Mouse (Mus musculus): ENCODE measurements at regions not wholly inside any gene's neighbourhood (a gene's known extent, or its start where the extent isn't known, plus 50 kb on each side); places are given as distances from the start of the nearest gene placed in this dataset.

DNA sequence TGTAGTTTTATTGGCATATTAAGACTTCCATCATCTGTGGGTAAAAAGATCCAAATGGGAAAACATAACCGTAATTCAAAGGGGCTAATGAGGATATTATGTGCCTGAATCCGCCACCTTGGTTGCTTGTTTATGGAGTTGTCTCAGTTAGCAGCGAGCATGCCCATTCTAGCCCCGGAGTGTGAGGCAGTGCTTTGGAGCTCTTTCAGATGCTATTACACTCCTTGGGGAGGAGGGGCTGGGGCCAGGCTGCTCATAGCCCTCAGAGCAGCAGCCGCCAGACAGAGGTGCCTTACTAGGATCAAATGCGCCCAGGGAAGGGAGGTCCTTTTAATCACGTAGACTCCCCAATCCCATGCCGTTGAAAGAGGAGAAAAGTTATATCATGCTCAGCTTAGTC lies 60.9 kb upstream of the Msx2 start:
- no peak for ATAC-seq (ENCODE audit: low read depth)
- Histone ChIP-seq H3K27ac (ENCODE audit: low read length) (no peak overlapping the region), H3K4me3 (ENCODE audit: low read depth, low read length) (no peak overlapping the region), H3K9me3 (replicated peaks; ENCODE audit: control insufficient read depth, low read length) (no peaks in the 10 kb centered on the region), H3K36me3 (ENCODE audit: control insufficient read depth, insufficient read depth) (no peaks in the 10 kb centered on the region), H3K27me3 (ENCODE audit: control insufficient read depth, insufficient read depth, low read depth, low read length) (no peaks in the 10 kb centered on the region), H3K4me2 (ENCODE audit: low read depth, low read length) (no peak overlapping the region), H3K9ac (ENCODE audit: low read depth, low read length) (no peak overlapping the region), H3K4me1 (ENCODE audit: control insufficient read depth, low read depth, low read length) (no peaks in the 10 kb centered on the region)
- WGBS (ENCODE audit: insufficient replicate concordance) = 39% methylated on average over 8 of the region's 8 CpGs

DNA sequence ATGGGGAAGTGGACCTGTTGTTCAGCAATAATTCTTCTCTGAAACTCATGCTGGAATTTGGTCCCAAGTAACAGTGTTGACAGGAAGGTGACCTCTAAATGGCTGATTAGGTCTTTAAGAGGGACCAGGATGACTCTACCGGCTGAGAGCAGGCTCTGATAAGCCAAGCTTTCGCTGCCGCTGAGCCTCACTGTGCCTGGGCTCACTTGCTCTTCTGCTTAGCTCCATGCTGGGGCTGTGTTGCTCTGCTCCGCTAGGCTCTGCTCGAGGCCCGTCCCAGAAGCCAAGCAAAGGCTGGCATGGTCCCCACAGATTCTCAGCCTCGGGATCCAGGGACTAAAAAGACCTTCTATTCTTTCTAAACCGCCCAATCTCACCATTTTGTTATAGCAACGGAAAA lies 54.0 kb upstream of the Msx2 start:
- 55% methylated on average over 9 of the region's 9 CpGs for WGBS (ENCODE audit: insufficient replicate concordance)
- ATAC-seq (ENCODE audit: low read depth) = no peak
- no peak overlapping the region for H3K4me2 ChIP-seq (ENCODE audit: low read depth, low read length)
- H3K4me3 ChIP-seq (ENCODE audit: low read depth, low read length) = no peak overlapping the region
- no peaks in the 10 kb centered on the region for H3K4me1 ChIP-seq (ENCODE audit: control insufficient read depth, low read depth, low read length)
- H3K9me3 ChIP-seq (replicated peaks; ENCODE audit: control insufficient read depth, low read length) = no peaks in the 10 kb centered on the region
- H3K27me3 ChIP-seq (ENCODE audit: control insufficient read depth, insufficient read depth, low read depth, low read length) = no peaks in the 10 kb centered on the region
- H3K9ac ChIP-seq (ENCODE audit: low read depth, low read length) = no peak overlapping the region
- H3K27ac ChIP-seq (ENCODE audit: low read length) = no peak overlapping the region
- no peaks in the 10 kb centered on the region for H3K36me3 ChIP-seq (ENCODE audit: control insufficient read depth, insufficient read depth)

DNA sequence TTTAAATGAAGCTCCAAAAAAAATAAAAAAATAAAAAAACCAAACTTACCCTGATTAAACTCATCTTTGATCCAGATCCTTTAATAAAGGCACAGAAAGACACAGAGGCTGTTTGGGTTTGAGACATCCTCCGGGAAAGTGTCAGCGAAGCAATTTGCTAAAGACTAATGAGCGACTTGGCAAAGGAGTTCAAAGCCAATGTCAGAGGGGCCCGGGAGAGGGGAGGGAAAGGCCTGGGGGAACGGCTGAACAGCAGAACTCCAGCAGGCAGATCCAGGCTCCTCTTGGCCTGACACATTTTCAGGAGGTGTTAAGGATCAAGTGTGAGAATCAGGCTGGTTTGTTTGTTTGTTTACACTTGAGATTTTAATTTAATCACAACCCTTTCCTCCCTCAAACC lies 49.9 kb upstream of the Msx2 start:
- no peak for ATAC-seq (ENCODE audit: low read depth)
- Histone ChIP-seq H3K9ac (ENCODE audit: low read depth, low read length) (no peak overlapping the region), H3K4me1 (ENCODE audit: control insufficient read depth, low read depth, low read length) (no peaks in the 10 kb centered on the region), H3K4me3 (ENCODE audit: low read depth, low read length) (no peak overlapping the region), H3K27ac (ENCODE audit: low read length) (no peak overlapping the region), H3K27me3 (ENCODE audit: control insufficient read depth, insufficient read depth, low read depth, low read length) (no peaks in the 10 kb centered on the region), H3K36me3 (ENCODE audit: control insufficient read depth, insufficient read depth) (no peaks in the 10 kb centered on the region), H3K4me2 (ENCODE audit: low read depth, low read length) (no peak overlapping the region), H3K9me3 (replicated peaks; ENCODE audit: control insufficient read depth, low read length) (no peaks in the 10 kb centered on the region)
- 32% methylated on average over 5 of the region's 5 CpGs for WGBS (ENCODE audit: insufficient replicate concordance)

All from liver, embryonic 16.5 days (tissue).